Comparison of ENCODE assay signal across 9 mouse cellular contexts in the genomic region with DNA sequence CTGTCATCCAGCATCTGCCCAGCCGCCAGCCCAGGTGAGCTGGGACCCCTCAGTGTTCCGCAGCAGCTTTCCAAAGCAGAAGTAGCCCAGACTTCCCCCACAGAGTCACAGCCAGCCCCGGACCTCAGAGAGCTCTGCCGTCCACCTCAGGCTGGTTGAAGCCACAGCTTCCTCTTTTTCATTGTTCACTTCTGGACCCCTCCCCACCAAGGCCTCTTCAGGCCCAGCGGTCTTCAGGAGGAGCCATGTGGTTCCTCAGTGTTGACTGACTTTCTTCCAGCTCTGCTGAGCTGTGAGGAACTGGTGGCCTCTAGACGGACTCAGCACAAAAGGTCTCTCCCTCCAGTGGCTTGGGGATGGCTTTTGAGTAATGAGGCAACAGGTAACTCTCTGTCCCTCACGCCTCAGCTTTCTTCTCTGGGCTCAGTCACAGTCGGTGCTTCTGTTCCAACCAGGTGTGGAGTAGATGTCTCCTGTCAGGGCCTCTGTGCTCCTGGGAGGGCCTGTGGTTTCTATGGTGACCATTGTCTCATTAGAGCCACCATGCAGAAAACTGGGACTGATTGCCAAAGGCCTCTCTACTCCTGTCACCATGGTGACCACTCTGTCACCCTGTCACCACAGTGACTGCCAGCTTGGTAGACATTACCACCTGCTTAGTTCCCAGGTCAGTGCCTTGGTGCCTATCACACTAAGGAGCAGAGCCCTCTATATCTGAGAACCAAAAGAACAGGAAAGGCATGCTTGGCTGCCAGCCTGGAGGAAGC. TPM values are rescaled to one million over a fixed set of nuclear protein-coding genes. Genes with fewer than 3 reads are reported as not detected.
DNase-seq lines count a peak whose midpoint lies in the region; ATAC-seq and TF ChIP-seq lines count a peak whose summit lies in the region.
"Had no signal": no experiment of that assay in that cellular context is flagged by ENCODE, and none has a peak within 500 bp of the region (broad histone marks: within the 10 kb centered on the region; RNA-seq: fewer than 3 reads in every experiment).

Gene Gck, minus strand, starts transcription at position 496 of the 767 bp plus-strand sequence.

- H3K27me3 ChIP-seq in forebrain, embryonic 12.5 days = no peaks in the 10 kb centered on the region
- no peaks in the 10 kb centered on the region for H3K27me3 ChIP-seq in liver, embryonic 14.5 days (ENCODE audit: control insufficient read depth, insufficient read depth, low read length)

- ATAC-seq in forebrain, embryonic 12.5 days (ENCODE audit: low FRiP score) = peak; percentile 30; the same call in 1 of the 2 replicates
- peak; percentile 21; the same call in 1 of the 2 replicates for ATAC-seq in liver, embryonic 14.5 days (ENCODE audit: insufficient read depth)

- WGBS in forebrain, embryonic 12.5 days = 53% methylated on average over 8 of the region's 8 CpGs
- WGBS in liver, embryonic 14.5 days (ENCODE audit: insufficient replicate concordance) = 15% methylated on average over 8 of the region's 8 CpGs

- TF ChIP-seq EP300 in liver, embryonic 14.5 days (IDR thresholded peaks at IDR 0.05; ENCODE audit: low read depth) = no peak

- peaks cover 13% of the 10 kb centered on the region for H3K4me1 ChIP-seq in forebrain, embryonic 12.5 days
- H3K4me1 ChIP-seq in liver, embryonic 14.5 days (replicated peaks; ENCODE audit: control insufficient read depth in 2 of 2, insufficient read depth in 2 of 2, low read length in 1 of 2) = peaks cover under 1 to 3% of the 10 kb centered on the region in 2 experiments; a peak in 1 of 4 replicates

- peak; percentile 45 for DNase-seq in embryo, embryonic 10.5 days (ENCODE audit: low spot score)
- no peak for DNase-seq in embryo, embryonic 11 days
- peak; percentile 85 for DNase-seq in 416B (ENCODE audit: low read depth)
- DNase-seq in liver, embryonic 14.5 days (ENCODE audit: low read depth in 3 of 3, low spot score in 3 of 3) = no peak
- DNase-seq in urinary bladder, adult 18-20 months (ENCODE audit: low spot score in 2 of 2) = no peak
- no peak for DNase-seq in right cerebral cortex, postnatal 36 days (ENCODE audit: low spot score in 2 of 2)
- DNase-seq in gastrocnemius, postnatal 25 days = no peak

- H3K9me3 ChIP-seq in forebrain, embryonic 12.5 days = no peaks in the 10 kb centered on the region
- H3K9me3 ChIP-seq in liver, embryonic 14.5 days (ENCODE audit: control insufficient read depth, low read length) = no peaks in the 10 kb centered on the region

- no peak within 1 kb of the TSS for H3K9ac ChIP-seq in forebrain, embryonic 12.5 days
- H3K9ac ChIP-seq in liver, embryonic 14.5 days (replicated peaks) = no peak within 1 kb of the TSS

- no peak within 1 kb of the TSS for H3K27ac ChIP-seq in forebrain, embryonic 12.5 days
- no peak within 1 kb of the TSS for H3K27ac ChIP-seq in liver, embryonic 14.5 days

- no peaks in the 10 kb centered on the region for H3K36me3 ChIP-seq in forebrain, embryonic 12.5 days (replicated peaks)
- no peaks in the 10 kb centered on the region for H3K36me3 ChIP-seq in liver, embryonic 14.5 days (replicated peaks; ENCODE audit: control insufficient read depth, insufficient read depth, low read depth)

- peak within 1 kb of the TSS; percentile 11; the same call in 1 of the 2 replicates for H3K4me2 ChIP-seq in forebrain, embryonic 12.5 days
- H3K4me2 ChIP-seq in liver, embryonic 14.5 days (ENCODE audit: low read depth) = no peak within 1 kb of the TSS

- TF ChIP-seq CTCF in liver, embryonic 14.5 days (IDR thresholded peaks at IDR 0.05; ENCODE audit: low read depth) = no peak

- H3K4me3 ChIP-seq in forebrain, embryonic 12.5 days (replicated peaks) = no peak within 1 kb of the TSS
- H3K4me3 ChIP-seq in liver, embryonic 14.5 days (ENCODE audit: insufficient read depth in 1 of 2, low read depth in 2 of 2, low read length in 2 of 2) = no peak within 1 kb of the TSS
- H3K4me3 ChIP-seq: myocyte had no signal

RNA-seq across cellular contexts. Expression of gene Gck, which starts in this region (rescaled TPM):
- polyA plus RNA-seq in forebrain, embryonic 12.5 days (2016; fragmentation: Nextera tagmentation; extraction: Ambion mirVana) = 2.9 and 3.5 TPM in 2 replicates
- polyA plus RNA-seq in liver, embryonic 14.5 days (2012; rRNA removed) = 0.04 and 0.15 TPM in 2 replicates
- 0.08 and 0.20 TPM in 2 replicates for polyA plus RNA-seq in liver, embryonic 14.5 days (2014; fragmentation: Nextera tagmentation; extraction: Ambion mirVana)
- total RNA-seq in gastrocnemius, postnatal 25 days (2021) = 1 to 10 TPM; 2.0 to 5.2 TPM

Comparison
In these comparisons a context has a peak if more than half of its experiments do, and no peak if none do; other contexts are left out.
1. DNase-seq: peak in embryo, embryonic 10.5 days (single experiment) and 416B (single experiment); none in embryo, embryonic 11 days (single experiment), liver, embryonic 14.5 days (0 of 3), urinary bladder, adult 18-20 months (0 of 2), right cerebral cortex, postnatal 36 days (0 of 2) and gastrocnemius, postnatal 25 days (single experiment).
2. Peak in ATAC-seq in liver, embryonic 14.5 days; RNA of the gene not detected or under 1 TPM.